Mouse (Mus musculus) lung, postnatal 14 days (tissue): Measurements from ENCODE around the gene Lrmda.

Source experiments
- DNase-seq: peaks from one replicate; pipeline ENCODE4 v3.0.0; 2021

The Lrmda gene

DNA sequence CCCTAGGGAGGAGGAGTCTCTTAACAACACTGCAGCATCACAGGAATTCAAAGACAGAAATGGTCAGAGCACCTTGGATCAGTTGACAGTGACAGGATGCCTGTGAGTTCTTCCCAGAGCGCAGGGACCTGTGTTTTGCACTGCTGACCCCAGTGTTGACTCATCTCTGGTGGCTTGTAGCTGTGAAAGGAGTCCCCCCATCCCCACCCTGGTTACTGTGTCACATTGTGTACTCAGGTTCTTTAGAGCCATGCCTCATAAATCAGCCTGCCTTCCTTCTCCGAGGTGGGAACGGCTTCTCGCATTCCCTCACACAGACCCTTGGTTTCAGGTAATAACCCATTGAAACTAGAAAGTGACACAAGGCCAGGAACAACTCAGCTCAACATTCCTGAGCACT, 86.3 kb downstream of the Lrmda start:
- DNase-seq = no peak

GRCm38 (mm10) chr14:22106777-22107176, 87.3 kb downstream of the Lrmda start:
- DNase-seq = no peak

GRCm38 (mm10) chr14:22109423-22109822, 89.9 kb downstream of the Lrmda start:
- DNase-seq = no peak

DNA sequence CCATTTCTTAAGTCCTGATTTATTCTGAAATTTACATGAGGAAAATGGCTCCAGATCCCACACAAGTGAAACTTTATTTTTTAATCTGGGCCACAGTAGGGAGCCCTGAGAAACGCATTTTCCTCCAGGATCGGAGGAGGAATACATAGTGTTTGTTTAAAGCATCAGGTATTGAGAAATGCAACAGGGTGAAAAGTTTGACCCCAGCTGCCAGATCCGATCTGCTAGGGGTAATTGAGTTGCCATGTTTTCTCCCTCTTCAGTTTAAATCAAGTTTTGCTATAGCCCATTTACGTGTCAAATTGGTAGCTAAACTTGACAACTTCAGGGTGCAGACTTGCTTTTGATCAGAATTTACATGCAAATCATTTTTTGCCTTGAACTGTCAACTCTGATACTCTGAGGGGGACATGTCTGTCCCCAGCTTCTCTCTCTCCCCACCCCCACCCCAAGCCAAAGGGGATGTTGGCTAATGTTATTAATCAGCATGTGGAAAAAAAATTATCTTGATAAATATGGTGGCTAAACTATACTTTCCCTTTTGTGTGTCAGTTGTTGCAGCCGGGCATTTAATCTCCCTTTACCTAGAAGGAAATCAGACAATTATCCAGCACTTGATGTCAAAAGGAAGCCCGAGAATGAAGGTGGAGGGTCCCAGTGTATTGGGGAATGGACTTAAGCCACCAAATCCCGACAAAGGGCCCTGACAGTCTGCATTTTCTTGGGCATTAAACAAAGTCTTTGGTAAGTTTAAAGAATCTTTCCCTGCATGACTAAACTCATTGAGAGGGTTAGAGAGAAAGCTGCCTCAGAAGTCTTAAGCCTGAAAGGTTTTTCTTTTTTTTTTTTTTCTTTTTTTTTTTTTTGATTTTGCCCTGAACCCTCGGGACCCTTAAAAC, 94.2 kb downstream of the Lrmda start:
- no peak for DNase-seq

- DNase-seq = peak; percentile 20
These were observed 95.3 kb downstream of the Lrmda start for GRCm38 (mm10) chr14:22114651-22115351.

DNA sequence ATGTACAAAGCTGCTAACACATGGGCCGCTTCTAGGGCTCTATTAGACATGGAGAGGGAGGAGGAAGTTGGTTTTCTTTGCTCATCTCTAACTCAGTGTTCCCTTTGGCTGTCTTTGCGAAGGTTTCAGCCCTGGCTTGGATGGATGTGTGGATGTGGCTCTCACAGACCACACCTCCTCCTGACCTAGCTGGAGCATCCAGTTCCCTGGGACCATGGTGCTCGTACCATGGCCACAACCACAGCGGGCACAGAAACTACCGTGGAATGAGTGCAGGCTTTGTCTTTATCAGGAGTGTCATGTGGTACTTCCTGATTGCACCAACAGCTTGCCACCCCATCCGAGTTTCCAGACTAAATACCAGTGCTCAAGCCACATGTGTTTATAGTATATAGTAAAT, 98.6 kb downstream of the Lrmda start:
- DNase-seq = no peak

- no peak for DNase-seq
These were observed 99.0 kb downstream of the Lrmda start for GRCm38 (mm10) chr14:22118512-22118911.

DNA sequence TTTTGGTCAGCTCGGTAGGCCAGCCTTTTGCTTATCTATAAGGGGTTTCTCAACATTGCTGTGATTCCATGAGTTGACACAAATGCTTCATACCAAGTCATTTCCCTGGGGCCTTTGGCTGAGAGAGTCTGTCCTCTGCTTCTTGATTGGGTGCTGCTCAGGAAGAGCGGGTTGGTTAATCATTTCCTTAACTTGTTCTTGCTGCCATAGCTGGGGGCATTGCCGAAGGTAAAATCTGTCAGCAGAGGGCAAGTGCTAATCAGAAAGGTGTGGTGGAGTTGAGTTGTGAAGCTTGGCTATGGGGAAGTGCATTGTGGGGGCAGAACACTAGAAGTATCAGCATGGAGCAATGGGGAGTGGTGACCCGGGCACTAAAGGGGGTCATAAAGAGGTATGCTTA, 106.8 kb downstream of the Lrmda start:
- DNase-seq = no peak

GRCm38 (mm10) chr14:22126859-22127258, 107.3 kb downstream of the Lrmda start:
- no peak for DNase-seq

DNA sequence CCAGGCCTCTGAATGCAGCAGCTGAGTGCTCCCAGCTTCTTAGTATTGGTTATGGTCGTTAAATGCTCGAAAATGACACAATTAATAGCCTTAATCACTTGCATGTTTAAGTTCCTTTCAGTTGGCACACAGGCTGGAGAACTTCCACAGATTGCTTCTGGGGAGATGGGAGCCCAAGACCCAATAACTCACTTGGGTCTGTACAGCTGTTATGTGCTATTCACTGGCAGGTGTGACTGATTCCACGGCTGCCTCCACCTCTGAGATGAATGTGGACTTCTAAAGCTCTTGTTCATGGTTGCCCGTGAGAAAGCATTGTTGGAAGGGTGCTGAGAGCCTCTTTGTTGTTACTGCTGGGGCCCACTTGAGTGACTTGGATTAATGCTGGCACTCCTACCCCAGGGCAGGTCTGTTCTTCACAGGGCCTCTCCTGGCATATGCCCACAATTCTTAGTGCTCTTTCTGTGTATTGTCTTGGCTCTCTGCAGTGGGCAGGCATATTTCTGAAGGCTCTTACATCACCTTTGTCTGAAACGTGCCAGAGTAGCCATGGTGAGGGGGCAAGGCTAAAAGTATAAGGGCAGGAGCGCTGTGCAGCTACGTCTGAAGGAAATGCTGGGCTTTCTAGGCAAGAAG, 111.6 kb downstream of the Lrmda start:
- DNase-seq = no peak

DNA sequence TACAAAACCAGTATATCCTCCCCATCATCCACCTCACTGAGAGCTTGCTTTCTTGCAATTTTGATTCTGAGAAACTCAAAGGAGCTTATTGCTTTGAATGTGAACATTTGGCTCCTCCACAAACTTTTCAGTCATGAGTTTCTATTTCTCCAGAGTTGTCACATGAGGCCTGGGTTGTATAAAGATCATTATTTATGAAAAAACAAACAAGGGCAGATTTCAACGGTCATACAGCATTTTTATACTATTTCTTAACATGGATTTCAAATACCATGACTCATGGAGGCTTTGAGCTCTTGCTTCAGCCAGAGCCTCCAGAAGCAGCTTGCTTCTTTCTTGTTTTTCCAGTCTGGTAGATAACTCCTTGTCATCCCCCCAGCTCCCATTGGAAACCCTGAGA, 119.8 kb downstream of the Lrmda start:
- DNase-seq = no peak

GRCm38 (mm10) chr14:22144014-22144413, 124.5 kb downstream of the Lrmda start:
- DNase-seq = no peak

GRCm38 (mm10) chr14:22145863-22146262, 126.4 kb downstream of the Lrmda start:
- no peak for DNase-seq

DNA sequence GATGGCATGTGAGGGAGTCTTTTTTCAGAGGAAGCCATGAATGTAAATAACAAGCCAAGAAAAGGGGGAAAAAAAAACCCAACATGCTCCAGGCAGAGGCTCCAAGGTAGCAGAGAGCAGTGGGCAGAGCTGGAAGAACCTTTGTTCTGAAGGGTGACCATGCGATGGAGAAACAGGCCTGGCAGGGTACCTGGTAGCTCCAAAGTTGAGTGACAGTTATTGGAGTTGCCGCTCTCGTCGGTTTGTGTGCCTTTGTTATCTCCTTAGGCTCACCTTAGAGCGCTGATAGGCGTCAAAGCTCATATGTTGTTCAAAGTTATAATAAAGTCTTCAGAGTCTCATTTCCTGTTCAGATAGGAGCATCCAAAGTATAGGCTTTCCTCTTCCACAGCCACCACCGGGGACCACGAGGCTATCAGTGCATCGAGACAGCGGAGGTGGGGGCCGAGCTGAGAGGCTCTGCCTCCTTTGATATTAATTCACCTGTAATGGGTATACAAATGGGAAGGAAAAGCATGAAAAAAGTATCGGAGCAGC, 127.1 kb downstream of the Lrmda start:
- no peak for DNase-seq

GRCm38 (mm10) chr14:22147341-22148024, 128.0 kb downstream of the Lrmda start:
- DNase-seq = peak; percentile 29

DNA sequence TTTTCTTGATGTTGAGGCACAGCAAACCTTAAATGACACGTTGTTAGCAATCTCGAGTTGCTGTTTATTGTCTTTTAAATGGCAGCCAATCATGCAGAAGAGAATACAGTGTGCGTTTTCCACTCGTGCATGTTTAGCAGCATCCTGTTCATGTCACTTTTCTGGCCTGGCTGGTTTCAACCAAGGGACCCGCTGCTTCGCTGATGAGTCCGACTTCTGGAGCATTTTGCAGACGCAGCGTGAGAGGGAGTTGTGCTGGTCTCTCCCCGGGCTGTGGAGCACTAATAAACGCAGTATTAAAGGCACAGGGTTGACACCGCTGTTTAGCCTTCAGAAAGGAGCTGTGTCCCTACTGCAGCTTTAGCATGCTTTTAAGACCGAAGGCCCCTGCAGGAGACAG, 133.2 kb downstream of the Lrmda start:
- no peak for DNase-seq

DNA sequence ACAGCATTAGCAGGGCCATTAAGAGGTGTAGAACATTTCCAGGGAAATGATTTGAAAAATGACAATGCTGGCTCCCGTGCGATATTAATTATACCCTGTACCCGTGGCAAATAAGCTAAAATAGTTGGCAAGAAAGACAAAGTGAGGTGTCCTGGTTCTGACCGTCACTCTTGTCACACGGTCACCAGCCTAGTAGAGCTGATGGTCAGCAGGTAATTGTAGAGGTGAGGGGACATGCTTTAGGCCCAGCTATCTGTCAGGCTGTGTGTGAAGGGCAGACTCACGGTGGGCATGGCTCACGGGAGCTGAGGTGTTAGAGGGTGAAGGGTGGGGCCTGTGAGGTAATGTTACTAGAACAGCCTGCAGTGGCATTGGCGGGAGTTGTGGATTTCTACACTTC, 134.6 kb downstream of the Lrmda start:
- DNase-seq = no peak

GRCm38 (mm10) chr14:22155034-22155433, 135.5 kb downstream of the Lrmda start:
- DNase-seq = no peak

GRCm38 (mm10) chr14:22155512-22156026, 136.1 kb downstream of the Lrmda start:
- no peak for DNase-seq

DNA sequence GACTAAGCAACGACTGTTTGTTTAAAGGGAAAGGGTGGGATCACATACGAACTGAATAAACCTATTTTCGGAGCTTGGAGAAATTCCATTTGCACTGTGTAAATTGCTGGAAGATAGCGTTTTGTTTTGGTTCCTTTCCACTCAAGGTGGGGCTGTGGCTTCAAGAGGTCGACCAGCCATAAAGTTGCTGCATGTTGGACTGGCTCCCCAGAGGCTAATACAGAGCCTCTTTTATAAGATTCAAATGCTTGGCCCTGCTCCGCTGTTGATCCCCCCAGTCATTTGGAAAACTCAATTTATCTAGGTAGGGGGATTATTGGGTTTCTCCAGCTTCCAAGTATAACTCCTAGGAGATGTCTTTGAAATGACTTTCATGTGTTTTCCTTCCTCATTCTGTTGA, 137.5 kb downstream of the Lrmda start:
- DNase-seq = no peak

GRCm38 (mm10) chr14:22161416-22161815, 141.9 kb downstream of the Lrmda start:
- DNase-seq = no peak

GRCm38 (mm10) chr14:22167285-22167684, 147.8 kb downstream of the Lrmda start:
- DNase-seq = no peak
